Mouse (Mus musculus) forebrain, embryonic 14.5 days (tissue): ENCODE data around the gene Gm9837. TPM values are rescaled to one million over a fixed set of nuclear protein-coding genes. Genes with fewer than 3 reads are reported as not detected.

Source experiments
- ATAC-seq: fragments of 200-750 bp; cut with Nextera tagmentation; 2 replicates; pipeline ENCODE4 v1.8.0; 2017; ENCODE audit warnings: mild to moderate bottlenecking, moderate library complexity
- DNase-seq: peaks from one replicate; pipeline ENCODE4 v3.0.0-alpha.2; 2015; ENCODE audit warnings: low spot score
- H3K27ac ChIP-seq: fragments of 300-500 bp; sonication (generic); 2 replicates; pipeline ENCODE4 v1.5.1; 2014; ENCODE audit warnings: low read depth, mild to moderate bottlenecking, control low read depth, low read length, moderate library complexity
- H3K27me3 ChIP-seq: fragments of 300-500 bp; sonication (generic); replicated peaks from 2 replicates; pipeline ENCODE4 v1.6.1; 2014; ENCODE audit warnings: low read length, control low read depth, mixed read lengths; ENCODE audit not compliant: control insufficient read depth, insufficient read depth
- H3K36me3 ChIP-seq: fragments of 300-500 bp; sonication (generic); 2 replicates; pipeline ENCODE4 v1.6.1; 2014; ENCODE audit warnings: low read length, control low read depth; ENCODE audit not compliant: control insufficient read depth, insufficient read depth
- H3K4me1 ChIP-seq: fragments of 300-500 bp; sonication (generic); 2 replicates; pipeline ENCODE4 v1.6.1; 2014; ENCODE audit warnings: antibody characterized with exemption, low read length, control low read depth; ENCODE audit not compliant: control insufficient read depth, insufficient read depth
- H3K4me2 ChIP-seq: fragments of 300-500 bp; sonication (generic); 2 replicates; pipeline ENCODE4 v1.6.1; 2014; ENCODE audit warnings: mild to moderate bottlenecking, control low read depth, low read length
- H3K4me3 ChIP-seq: fragments of 300-500 bp; sonication (generic); 2 replicates; pipeline ENCODE4 v1.5.1; 2014; ENCODE audit warnings: low read depth, low read length, control low read depth
- H3K9ac ChIP-seq: fragments of 300-500 bp; sonication (generic); 2 replicates; pipeline ENCODE4 v1.6.1; 2014; ENCODE audit warnings: mild to moderate bottlenecking, low read length, control low read depth, moderate library complexity
- H3K9me3 ChIP-seq: fragments of 300-500 bp; sonication (generic); replicated peaks from 2 replicates; pipeline ENCODE4 v1.6.1; 2016; ENCODE audit warnings: low read length, control low read depth, mixed read lengths; ENCODE audit not compliant: control insufficient read depth
- WGBS: fragments of 180-500 bp; shearing (Covaris S2); extraction: QIAGEN DNeasy Blood & Tissue Kit; methylation state at CpG from one replicate; pipeline ENCODE4 v1.1.7; 2014; 5-methylcytosine and 5-hydroxymethylcytosine counted together
- polyA plus RNA-seq: library from polyadenylated mRNA; unstranded; fragments of >200 nt; fragmentation: Nextera tagmentation; extraction: Ambion mirVana; gene quantifications from 2 replicates; pipeline ENCODE4 v1.2.1, GENCODE M21; 2014

Gene Gm9837
- polyA plus RNA-seq, 1 experiment from 2014 or later = not detected

- Histone ChIP-seq H3K9me3 (no peaks in the 10 kb centered on the region), H3K9ac (no peak overlapping the region), H3K4me3 (no peak overlapping the region), H3K27ac (no peak overlapping the region), H3K4me2 (no peak overlapping the region), H3K27me3 (peaks cover 10% of the 10 kb centered on the region), H3K4me1 (no peaks in the 10 kb centered on the region), H3K36me3 (no peaks in the 10 kb centered on the region)
- DNase-seq (no peak), ATAC-seq (no peak)
- 94% methylated on average over 9 of the region's 9 CpGs for WGBS
These were observed 17.9 kb downstream of the Gm9837 start for GRCm38 (mm10) chr11:53452396-53452795.

- Histone ChIP-seq H3K4me2 (no peak overlapping the region), H3K27ac (no peak overlapping the region), H3K4me3 (no peak overlapping the region), H3K36me3 (no peaks in the 10 kb centered on the region), H3K4me1 (no peaks in the 10 kb centered on the region), H3K27me3 (peaks cover 2% of the 10 kb centered on the region; the same call in 1 of the 2 replicates), H3K9me3 (no peaks in the 10 kb centered on the region), H3K9ac (no peak overlapping the region)
- ATAC-seq (no peak), DNase-seq (no peak)
- 88% methylated on average over 2 of the region's 2 CpGs for WGBS
These were observed 18.9 kb downstream of the Gm9837 start for GRCm38 (mm10) chr11:53451361-53451760.

- WGBS = 67% methylated on average over 15 of the region's 15 CpGs
These were observed 20.1 kb downstream of the Gm9837 start for GRCm38 (mm10) chr11:53450070-53450705.

GRCm38 (mm10) chr11:53448529-53448928 is 21.8 kb downstream of the Gm9837 start:
- H3K27me3 ChIP-seq = no peaks in the 10 kb centered on the region
- H3K9ac ChIP-seq = no peak overlapping the region
- WGBS = 83% methylated on average over 1 of the region's 1 CpGs

More at GRCm38 (mm10) chr11:53450070-53450705, 20.1 kb downstream of the Gm9837 start:
- ATAC-seq (no peak), DNase-seq (no peak)
- Histone ChIP-seq H3K27me3 (no peaks in the 10 kb centered on the region), H3K4me2 (no peak overlapping the region), H3K27ac (no peak overlapping the region), H3K4me3 (no peak overlapping the region), H3K36me3 (no peaks in the 10 kb centered on the region), H3K4me1 (no peaks in the 10 kb centered on the region), H3K9me3 (no peaks in the 10 kb centered on the region), H3K9ac (no peak overlapping the region)

GRCm38 (mm10) chr11:53447996-53448395 is 22.3 kb downstream of the Gm9837 start:
- no peak overlapping the region for H3K27ac ChIP-seq
- H3K4me1 ChIP-seq = no peaks in the 10 kb centered on the region
- ATAC-seq = no peak
- H3K4me2 ChIP-seq = no peak overlapping the region
- H3K9me3 ChIP-seq = no peaks in the 10 kb centered on the region
- no peak for DNase-seq
- 85% methylated on average over 8 of the region's 8 CpGs for WGBS
- no peak overlapping the region for H3K9ac ChIP-seq
- no peak overlapping the region for H3K4me3 ChIP-seq
- no peaks in the 10 kb centered on the region for H3K36me3 ChIP-seq
- no peaks in the 10 kb centered on the region for H3K27me3 ChIP-seq

More at GRCm38 (mm10) chr11:53448529-53448928, 21.8 kb downstream of the Gm9837 start:
- DNase-seq (no peak), ATAC-seq (no peak)
- H3K4me3 ChIP-seq = no peak overlapping the region
- no peaks in the 10 kb centered on the region for H3K36me3 ChIP-seq
- no peaks in the 10 kb centered on the region for H3K4me1 ChIP-seq
- no peaks in the 10 kb centered on the region for H3K9me3 ChIP-seq
- H3K4me2 ChIP-seq = no peak overlapping the region
- no peak overlapping the region for H3K27ac ChIP-seq

- no peak for ATAC-seq
- WGBS = 91% methylated on average over 13 of the region's 13 CpGs
- Histone ChIP-seq H3K27ac (no peak overlapping the region), H3K27me3 (no peaks in the 10 kb centered on the region), H3K9me3 (no peaks in the 10 kb centered on the region), H3K36me3 (no peaks in the 10 kb centered on the region), H3K9ac (no peak overlapping the region), H3K4me3 (no peak overlapping the region), H3K4me1 (no peaks in the 10 kb centered on the region), H3K4me2 (no peak overlapping the region)
- no peak for DNase-seq
These were observed 24.1 kb downstream of the Gm9837 start for GRCm38 (mm10) chr11:53446183-53446582.

- Histone ChIP-seq H3K36me3 (no peaks in the 10 kb centered on the region), H3K9ac (no peak overlapping the region), H3K4me1 (no peaks in the 10 kb centered on the region), H3K27ac (no peak overlapping the region), H3K4me3 (no peak overlapping the region), H3K4me2 (no peak overlapping the region), H3K9me3 (no peaks in the 10 kb centered on the region), H3K27me3 (no peaks in the 10 kb centered on the region)
- no peak for DNase-seq
- ATAC-seq = no peak
- WGBS = 61% methylated on average over 13 of the region's 13 CpGs
These were observed 24.7 kb downstream of the Gm9837 start for GRCm38 (mm10) chr11:53445562-53445961.

- ATAC-seq (no peak), DNase-seq (no peak)
- Histone ChIP-seq H3K4me2 (no peak overlapping the region), H3K4me3 (no peak overlapping the region), H3K27ac (no peak overlapping the region), H3K9me3 (no peaks in the 10 kb centered on the region), H3K4me1 (no peaks in the 10 kb centered on the region), H3K27me3 (no peaks in the 10 kb centered on the region), H3K36me3 (no peaks in the 10 kb centered on the region), H3K9ac (no peak overlapping the region)
- WGBS = 48% methylated on average over 6 of the region's 6 CpGs
These were observed 26.4 kb downstream of the Gm9837 start for GRCm38 (mm10) chr11:53443861-53444260.

- ATAC-seq (no peak), DNase-seq (no peak)
- Histone ChIP-seq H3K27me3 (no peaks in the 10 kb centered on the region), H3K36me3 (no peaks in the 10 kb centered on the region), H3K27ac (no peak overlapping the region), H3K9ac (no peak overlapping the region), H3K4me2 (no peak overlapping the region), H3K4me1 (no peaks in the 10 kb centered on the region), H3K9me3 (no peaks in the 10 kb centered on the region), H3K4me3 (no peak overlapping the region)
- WGBS = 60% methylated on average over 12 of the region's 12 CpGs
These were observed 28.4 kb downstream of the Gm9837 start for GRCm38 (mm10) chr11:53441921-53442320.
